ENCODE assay signal across 9 mouse cellular contexts in genomic region chr12:24470943-24471342, GRCm38 (mm10). TPM values are rescaled to one million over a fixed set of nuclear protein-coding genes. Genes with fewer than 3 reads are reported as not detected.
A peak's percentile ranks its signal among the peaks of the same experiment; 100 is the strongest.
DNase-seq lines count a peak whose midpoint lies in the region; ATAC-seq and TF ChIP-seq lines count a peak whose summit lies in the region.
"Had no signal": no experiment of that assay in that cellular context is flagged by ENCODE, and none has a peak within 500 bp of the region (broad histone marks: within the 10 kb centered on the region; RNA-seq: fewer than 3 reads in every experiment).

No protein-coding gene starts in this region.

- no peaks in the 10 kb centered on the region for H3K4me1 ChIP-seq in midbrain, embryonic 10.5 days
- H3K4me1 ChIP-seq in midbrain, embryonic 15.5 days = no peaks in the 10 kb centered on the region
- no peaks in the 10 kb centered on the region for H3K4me1 ChIP-seq in embryonic facial prominence, embryonic 14.5 days (ENCODE audit: control insufficient read depth, insufficient read depth, low read length)
- H3K4me1 ChIP-seq in liver, embryonic 14.5 days (replicated peaks; ENCODE audit: control insufficient read depth in 2 of 2, insufficient read depth in 2 of 2, low read length in 1 of 2) = no peaks in the 10 kb centered on the region
- H3K4me1 ChIP-seq: heart, embryonic 15.5 days had no signal

- H3K27ac ChIP-seq in midbrain, embryonic 10.5 days (replicated peaks) = no peak overlapping the region
- H3K27ac ChIP-seq in midbrain, embryonic 15.5 days = no peak overlapping the region
- no peak overlapping the region for H3K27ac ChIP-seq in embryonic facial prominence, embryonic 14.5 days (replicated peaks; ENCODE audit: low read depth, low read length)
- H3K27ac ChIP-seq in liver, embryonic 14.5 days = no peak overlapping the region
- H3K27ac ChIP-seq: heart, embryonic 15.5 days had no signal

- H3K4me2 ChIP-seq in midbrain, embryonic 15.5 days = no peak overlapping the region
- H3K4me2 ChIP-seq in embryonic facial prominence, embryonic 14.5 days (ENCODE audit: low read depth, low read length) = no peak overlapping the region
- no peak overlapping the region for H3K4me2 ChIP-seq in liver, embryonic 14.5 days (ENCODE audit: low read depth)
- H3K4me2 ChIP-seq: heart, embryonic 15.5 days had no signal

- H3K9me3 ChIP-seq in midbrain, embryonic 10.5 days (replicated peaks) = 0 out of 2 replicates have a peak, but pooled peaks cover 7% of the 10 kb centered on the region
- no peaks in the 10 kb centered on the region for H3K9me3 ChIP-seq in midbrain, embryonic 15.5 days
- no peaks in the 10 kb centered on the region for H3K9me3 ChIP-seq in embryonic facial prominence, embryonic 14.5 days (ENCODE audit: control insufficient read depth, low read length)
- no peaks in the 10 kb centered on the region for H3K9me3 ChIP-seq in liver, embryonic 14.5 days (ENCODE audit: control insufficient read depth, low read length)
- H3K9me3 ChIP-seq: heart, embryonic 15.5 days had no signal

- no peaks in the 10 kb centered on the region for H3K27me3 ChIP-seq in midbrain, embryonic 10.5 days (ENCODE audit: low read depth, poor library complexity, severe bottlenecking)
- no peaks in the 10 kb centered on the region for H3K27me3 ChIP-seq in midbrain, embryonic 15.5 days (replicated peaks)
- H3K27me3 ChIP-seq in embryonic facial prominence, embryonic 14.5 days (replicated peaks; ENCODE audit: control insufficient read depth, insufficient read depth, low read length) = no peaks in the 10 kb centered on the region
- H3K27me3 ChIP-seq in liver, embryonic 14.5 days (ENCODE audit: control insufficient read depth, insufficient read depth, low read length) = no peaks in the 10 kb centered on the region
- H3K27me3 ChIP-seq: heart, embryonic 15.5 days had no signal

- H3K36me3 ChIP-seq in midbrain, embryonic 10.5 days = no peaks in the 10 kb centered on the region
- no peaks in the 10 kb centered on the region for H3K36me3 ChIP-seq in midbrain, embryonic 15.5 days (replicated peaks)
- no peaks in the 10 kb centered on the region for H3K36me3 ChIP-seq in embryonic facial prominence, embryonic 14.5 days (ENCODE audit: control insufficient read depth, insufficient read depth, low read length)
- H3K36me3 ChIP-seq in liver, embryonic 14.5 days (replicated peaks; ENCODE audit: control insufficient read depth, insufficient read depth, low read depth) = no peaks in the 10 kb centered on the region
- H3K36me3 ChIP-seq: heart, embryonic 15.5 days had no signal

- H3K4me3 ChIP-seq in midbrain, embryonic 10.5 days = no peak overlapping the region
- H3K4me3 ChIP-seq in midbrain, embryonic 15.5 days = no peak overlapping the region
- H3K4me3 ChIP-seq in embryonic facial prominence, embryonic 14.5 days (ENCODE audit: low read depth, low read length) = no peak overlapping the region
- H3K4me3 ChIP-seq in liver, embryonic 14.5 days (ENCODE audit: insufficient read depth in 1 of 2, low read depth in 2 of 2, low read length in 2 of 2) = no peak overlapping the region
- H3K4me3 ChIP-seq: heart, embryonic 15.5 days had no signal

- no peak overlapping the region for H3K9ac ChIP-seq in midbrain, embryonic 15.5 days
- no peak overlapping the region for H3K9ac ChIP-seq in embryonic facial prominence, embryonic 14.5 days (ENCODE audit: low read depth, low read length)
- no peak overlapping the region for H3K9ac ChIP-seq in liver, embryonic 14.5 days (replicated peaks)
- H3K9ac ChIP-seq: heart, embryonic 15.5 days had no signal

- TF ChIP-seq EP300 in liver, embryonic 14.5 days (IDR thresholded peaks at IDR 0.05; ENCODE audit: low read depth) = no peak

- 23% methylated on average over 4 of the region's 4 CpGs for WGBS in midbrain, embryonic 10.5 days
- 16% methylated on average over 4 of the region's 4 CpGs for WGBS in midbrain, embryonic 15.5 days
- 23% methylated on average over 4 of the region's 4 CpGs for WGBS in embryonic facial prominence, embryonic 14.5 days
- WGBS in liver, embryonic 14.5 days (ENCODE audit: insufficient replicate concordance) = 10% methylated on average over 4 of the region's 4 CpGs

- no peak; the same call in 1 of the 2 replicates for ATAC-seq in midbrain, embryonic 15.5 days (replicated peaks)
- ATAC-seq in activated CD4-positive, CD25-positive, alpha-beta regulatory T cell, adult 4 months = peak; percentile 71
- no peak for ATAC-seq in embryonic facial prominence, embryonic 14.5 days (ENCODE audit: low read depth)
- ATAC-seq in liver, embryonic 14.5 days (ENCODE audit: insufficient read depth) = no peak

- TF ChIP-seq CTCF in liver, embryonic 14.5 days (IDR thresholded peaks at IDR 0.05; ENCODE audit: low read depth) = peak; percentile 84

- DNase-seq in midbrain, embryonic 10.5 days (ENCODE audit: low spot score) = peak; percentile 44
- DNase-seq in embryonic facial prominence, embryonic 14.5 days (ENCODE audit: low spot score) = peak; percentile 56
- DNase-seq in induced T-regulatory cell, adult 2 months (ENCODE audit: low read depth) = peak; percentile 78
- peak; percentile 4 to 19 (median 5) for DNase-seq in liver, embryonic 14.5 days (ENCODE audit: low read depth in 3 of 3, low spot score in 3 of 3)
- peak; percentile 79 for DNase-seq in retina, embryonic 14.5 days (ENCODE audit: low spot score)
- DNase-seq in urinary bladder, postnatal 25 days (ENCODE audit: low spot score) = peak; percentile 59

RNA-seq across cellular contexts. Expression of gene Taf1b, which starts 27.2 kb away (rescaled TPM):
- 30.2 and 30.3 TPM in 2 replicates for polyA plus RNA-seq in midbrain, embryonic 10.5 days (2016; fragmentation: Nextera tagmentation; extraction: Ambion mirVana)
- polyA plus RNA-seq in midbrain, embryonic 15.5 days (2015; fragmentation: Nextera tagmentation; extraction: Ambion mirVana) = 33.4 and 38.7 TPM in 2 replicates
- polyA plus RNA-seq in activated CD4-positive, CD25-positive, alpha-beta regulatory T cell, adult 4 months (2017; shearing (Covaris generic)) = 10 to 100 TPM; 66.2 to 68.5 TPM
- 23.8 and 24.0 TPM in 2 replicates for polyA plus RNA-seq in embryonic facial prominence, embryonic 14.5 days (2014; fragmentation: Nextera tagmentation; extraction: Ambion mirVana)
- polyA plus RNA-seq in liver, embryonic 14.5 days (2012; rRNA removed) = 3.0 and 4.7 TPM in 2 replicates
- 9.3 TPM in 2 replicates for polyA plus RNA-seq in liver, embryonic 14.5 days (2014; fragmentation: Nextera tagmentation; extraction: Ambion mirVana)

Comparison
In these comparisons a context has a peak if more than half of its experiments do, and no peak if none do; other contexts are left out.
1. DNase-seq: peak in every context shown above with its lines; median percentile 79 in retina, embryonic 14.5 days; 78 in induced T-regulatory cell, adult 2 months; 59 in urinary bladder, postnatal 25 days; 56 in embryonic facial prominence, embryonic 14.5 days; 44 in midbrain, embryonic 10.5 days; 5 in liver, embryonic 14.5 days.